Mouse (Mus musculus) megakaryocyte, adult 5-6 weeks (primary cell): Measurements from ENCODE around the gene Gna13. TPM values are rescaled to one million over a fixed set of nuclear protein-coding genes. Genes with fewer than 3 reads are reported as not detected.

Source experiments
- total RNA-seq, 2 experiments: library from RNA; stranded (forward) in 1 of 2; stranded (reverse) in 1 of 2; fragments of 153-499, 151-499 nt in 1 of 2; fragments of 221-1000, 200-1000 nt in 1 of 2; gene quantifications; 2 replicates each; pipeline versions ENCODE4 v1.2.3 to v1.2.4; 2015 to 2017

The Gna13 gene
- total RNA-seq, 2 experiments from 2014 or later: 54.2 to 59.5 TPM

Other genes with a start within 250 kb of the Gna13 start
- not detected in 2 replicates for gene E030025P04Rik, start 218.5 kb upstream of the Gna13 start, total RNA-seq (2015)
- gene E030025P04Rik, start 218.5 kb upstream of the Gna13 start, total RNA-seq (2017): not detected in 2 replicates
- 0.09 TPM in 1 of 2 replicates, not detected in the other for gene Rgs9, start 64.7 kb upstream of the Gna13 start, total RNA-seq (2015)
- not detected in 2 replicates for gene Rgs9, start 64.7 kb upstream of the Gna13 start, total RNA-seq (2017)
- 0.07 TPM in 1 of 2 replicates, not detected in the other for gene 9930022D16Rik, start 51.1 kb downstream of the Gna13 start, total RNA-seq (2015)
- 0.08 TPM in 1 of 2 replicates, not detected in the other for gene 9930022D16Rik, start 51.1 kb downstream of the Gna13 start, total RNA-seq (2017)
- 19.2 and 26.5 TPM in 2 replicates for gene Amz2, start 63.1 kb downstream of the Gna13 start, total RNA-seq (2015)
- 51.3 and 51.7 TPM in 2 replicates for gene Amz2, start 63.1 kb downstream of the Gna13 start, total RNA-seq (2017)
- 4.9 and 6.2 TPM in 2 replicates for gene Arsg, start 110.5 kb downstream of the Gna13 start, total RNA-seq (2015)
- 6.2 and 7.5 TPM in 2 replicates for gene Arsg, start 110.5 kb downstream of the Gna13 start, total RNA-seq (2017)
- gene Slc16a6, start 110.8 kb downstream of the Gna13 start, total RNA-seq (2015): 27.4 and 27.6 TPM in 2 replicates
- 10.5 and 14.7 TPM in 2 replicates for gene Slc16a6, start 110.8 kb downstream of the Gna13 start, total RNA-seq (2017)
- gene Wipi1, start 249.1 kb downstream of the Gna13 start, total RNA-seq (2015): 13.8 and 14.2 TPM in 2 replicates
- 7.6 and 10.0 TPM in 2 replicates for gene Wipi1, start 249.1 kb downstream of the Gna13 start, total RNA-seq (2017)